Mouse (Mus musculus): ENCODE measurements around the gene Cacna2d3.

DNA sequence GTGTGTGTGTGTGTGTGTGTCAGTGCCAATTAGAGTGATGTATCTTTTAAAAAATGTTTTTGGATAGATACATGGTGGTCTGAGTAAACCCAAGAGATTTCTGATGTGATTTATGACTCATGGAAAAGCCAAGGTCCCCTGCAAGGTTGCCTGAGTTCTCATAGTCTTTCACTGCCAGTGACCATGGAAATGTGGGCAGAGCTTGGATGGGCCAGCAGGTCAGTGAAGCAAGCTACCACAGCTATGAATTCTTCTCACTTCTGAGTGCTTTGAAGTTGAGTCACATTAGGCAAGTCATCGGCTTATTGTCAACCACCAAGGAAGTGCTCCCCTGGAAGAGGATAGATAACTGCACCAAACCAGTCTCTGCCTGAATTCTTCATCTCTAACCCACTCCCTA is 639.5 kb downstream of the Cacna2d3 start:
- no peak for TF ChIP-seq GATA1 (IDR thresholded peaks at IDR 0.05; ENCODE audit: borderline replicate concordance, low read length)
- TF ChIP-seq FLI1 (IDR thresholded peaks at IDR 0.05; ENCODE audit: low read length) = no peak

All from megakaryocyte, embryonic 14.5 days (primary cell).